10 mouse cellular contexts compared by ENCODE assay signal in genomic region chr2:53330680-53331079, GRCm38 (mm10).
A peak's percentile ranks its signal among the peaks of the same experiment; 100 is the strongest.
DNase-seq lines count a peak whose midpoint lies in the region; TF ChIP-seq lines count a peak whose summit lies in the region.
"Had no signal": no experiment of that assay in that cellular context is flagged by ENCODE, and none has a peak within 500 bp of the region (broad histone marks: within the 10 kb centered on the region; RNA-seq: fewer than 3 reads in every experiment).

No protein-coding gene starts in this region.

- no peaks in the 10 kb centered on the region for H3K4me1 ChIP-seq in embryonic fibroblast, embryonic 13.5 days (ENCODE audit: control insufficient read depth, insufficient read depth, low read length)
- H3K4me1 ChIP-seq: heart, embryonic 15.5 days; neural tube, embryonic 12.5 days had no signal

- peak; percentile 67; the same call in 1 of the 2 replicates for TF ChIP-seq CTCF in embryonic fibroblast, embryonic 13.5 days (IDR thresholded peaks at IDR 0.05; ENCODE audit: borderline replicate concordance, insufficient read depth, low read length)

- TF ChIP-seq POLR2A in embryonic fibroblast, embryonic 13.5 days (IDR thresholded peaks at IDR 0.05; ENCODE audit: low read depth, low read length): no peak

- peak; percentile 40 to 70 for DNase-seq in cerebellum, postnatal 25 days
- no peak for DNase-seq in cerebellum, adult 9-11 months
- peak; percentile 1 for DNase-seq in thymus, postnatal 25 days
- no peak for DNase-seq in thymus, postnatal 0 days (ENCODE audit: low spot score)
- peak; percentile 36 for DNase-seq in layer of hippocampus, adult 11-12 months (ENCODE audit: low spot score)
- peak; percentile 39 for DNase-seq in mesoderm, embryonic 11.5 days (ENCODE audit: low read depth, low spot score)
- no peak for DNase-seq in spleen, adult 12 weeks (ENCODE audit: low spot score)

- H3K4me3 ChIP-seq in embryonic fibroblast, embryonic 13.5 days (ENCODE audit: insufficient read depth, low read length): no peak overlapping the region
- H3K4me3 ChIP-seq: heart, embryonic 15.5 days; neural tube, embryonic 12.5 days had no signal

- no peak overlapping the region for H3K27ac ChIP-seq in embryonic fibroblast, embryonic 13.5 days (ENCODE audit: insufficient read depth, low read length)
- H3K27ac ChIP-seq: heart, embryonic 15.5 days; neural tube, embryonic 12.5 days had no signal

Comparison
In these comparisons a context has a peak if more than half of its experiments do, and no peak if none do; other contexts are left out.
1. DNase-seq: peak in cerebellum, postnatal 25 days (2 of 2), thymus, postnatal 25 days (single experiment), layer of hippocampus, adult 11-12 months (single experiment) and mesoderm, embryonic 11.5 days (single experiment); none in cerebellum, adult 9-11 months (single experiment), thymus, postnatal 0 days (single experiment) and spleen, adult 12 weeks (single experiment).